Mouse (Mus musculus): ENCODE results near the gene Dtnbp1. TPM values are rescaled to one million over a fixed set of nuclear protein-coding genes. Genes with fewer than 3 reads are reported as not detected.

Gene Dtnbp1
- total and polyA plus RNA-seq, 3 experiments = 38.1 to 61.9 (median 58.5) TPM

GRCm38 (mm10) chr13:44948320-44949250, 53.4 kb downstream of the Dtnbp1 start:
- no peak for DNase-seq

- DNase-seq = no peak
These were observed 54.9 kb downstream of the Dtnbp1 start for GRCm38 (mm10) chr13:44946880-44947635.

- no peak for DNase-seq
These were observed 58.3 kb downstream of the Dtnbp1 start for GRCm38 (mm10) chr13:44943618-44944017.

- no peak for DNase-seq
These were observed 62.5 kb downstream of the Dtnbp1 start for GRCm38 (mm10) chr13:44939326-44940035.

GRCm38 (mm10) chr13:44937681-44938080, 64.3 kb downstream of the Dtnbp1 start:
- no peak for DNase-seq

- DNase-seq = no peak
These were observed 68.4 kb downstream of the Dtnbp1 start for GRCm38 (mm10) chr13:44933575-44933974.

- no peak for DNase-seq
These were observed 69.4 kb downstream of the Dtnbp1 start for GRCm38 (mm10) chr13:44932307-44933264.

- no peak for DNase-seq
These were observed 75.6 kb downstream of the Dtnbp1 start for GRCm38 (mm10) chr13:44926311-44926710.

- DNase-seq = no peak
These were observed 76.8 kb downstream of the Dtnbp1 start for GRCm38 (mm10) chr13:44925173-44925572.

GRCm38 (mm10) chr13:44924042-44924441, 77.9 kb downstream of the Dtnbp1 start:
- DNase-seq = peak; percentile 45

- DNase-seq = no peak
These were observed 80.2 kb downstream of the Dtnbp1 start for GRCm38 (mm10) chr13:44921721-44922120.

GRCm38 (mm10) chr13:44921095-44921494, 80.9 kb downstream of the Dtnbp1 start:
- DNase-seq = no peak

GRCm38 (mm10) chr13:44918269-44918668, 83.7 kb downstream of the Dtnbp1 start:
- no peak for DNase-seq

GRCm38 (mm10) chr13:44917202-44917601, 84.7 kb downstream of the Dtnbp1 start:
- DNase-seq = no peak

- no peak for DNase-seq
These were observed 86.0 kb downstream of the Dtnbp1 start for GRCm38 (mm10) chr13:44915945-44916344.

GRCm38 (mm10) chr13:44915382-44915781, 86.6 kb downstream of the Dtnbp1 start:
- DNase-seq = no peak

GRCm38 (mm10) chr13:44913560-44913959, 88.4 kb downstream of the Dtnbp1 start:
- DNase-seq = no peak

GRCm38 (mm10) chr13:44912851-44913250, 89.1 kb downstream of the Dtnbp1 start:
- DNase-seq = peak; percentile 64

- no peak for DNase-seq
These were observed 93.2 kb downstream of the Dtnbp1 start for GRCm38 (mm10) chr13:44908790-44909189.

GRCm38 (mm10) chr13:44907702-44908101, 94.2 kb downstream of the Dtnbp1 start:
- DNase-seq = peak; percentile 45

- DNase-seq = no peak
These were observed 95.8 kb downstream of the Dtnbp1 start for GRCm38 (mm10) chr13:44906141-44906540.
